Mouse (Mus musculus): ENCODE measurements around the gene Prss58.

Gene Prss58

GRCm38 (mm10) chr6:40900287-40900686 lies at the start of gene Prss58:
Gene Prss58 (minus strand): TSS chr6:40900387.
- no peak for DNase-seq (ENCODE audit: low read depth)

- DNase-seq (ENCODE audit: low read depth), result no peak
Observed at GRCm38 (mm10) chr6:40940457-40940856, 40.3 kb upstream of the Prss58 start, which contains the start of gene 1700074P13Rik. Gene 1700074P13Rik (minus strand): TSS chr6:40940557.

GRCm38 (mm10) chr6:40919954-40920353 lies 19.8 kb upstream of the Prss58 start:
- DNase-seq (ENCODE audit: low read depth), result no peak

GRCm38 (mm10) chr6:40894716-40895115 lies 5.5 kb downstream of the Prss58 start:
- DNase-seq (ENCODE audit: low read depth), result peak; percentile 40

GRCm38 (mm10) chr6:40893577-40893976 lies 6.6 kb downstream of the Prss58 start:
- peak; percentile 85 for DNase-seq (ENCODE audit: low read depth)

GRCm38 (mm10) chr6:40891754-40892153 lies 8.4 kb downstream of the Prss58 start:
- no peak for DNase-seq (ENCODE audit: low read depth)

- DNase-seq (ENCODE audit: low read depth), result peak; percentile 100
Observed at GRCm38 (mm10) chr6:40890973-40891372, 9.2 kb downstream of the Prss58 start.

- DNase-seq (ENCODE audit: low read depth), result no peak
Observed at GRCm38 (mm10) chr6:40887394-40887793, 12.8 kb downstream of the Prss58 start, which contains the start of gene Moxd2. Gene Moxd2 (minus strand): TSS chr6:40887494.

GRCm38 (mm10) chr6:40845283-40845682 lies 54.9 kb downstream of the Prss58 start:
- DNase-seq (ENCODE audit: low read depth), result peak; percentile 78
